Mouse (Mus musculus) left cerebral cortex, adult 2 months (tissue): ENCODE measurements around the gene 1600014C10Rik. TPM values are rescaled to one million over a fixed set of nuclear protein-coding genes. Genes with fewer than 3 reads are reported as not detected.

ENCODE experiments used
- DNase-seq, 2 experiments: peaks; one replicate each; pipeline ENCODE4 v3.0.0; 2021 to 2022; ENCODE audit warnings: low spot score in 2 of 2, mixed read lengths in 1 of 2; ENCODE audit errors: extremely low spot score in 1 of 2
- H3K27ac ChIP-seq: fragments of 200-600 bp; 2 replicates; pipeline ENCODE4 v1.8.1; 2022
- H3K4me3 ChIP-seq: fragments of 200-600 bp; 2 replicates; pipeline ENCODE4 v1.8.1; 2022
- CTCF ChIP-seq: fragments of 200-600 bp; IDR thresholded peaks from 2 replicates; pipeline ENCODE4 v1.8.1; 2022; ENCODE audit warnings: antibody characterized with exemption, mild to moderate bottlenecking, moderate library complexity
- intact Hi-C: fragments of 180-260 bp; cut with DNase I; formaldehyde crosslinking; loops from one replicate; pipeline ENCODE4 v1.15.1; 2025
- total RNA-seq, 2 experiments: library from RNA; stranded (reverse); gene quantifications; 2 replicates each; pipeline ENCODE4 v1.2.3; 2021

Gene 1600014C10Rik
- total RNA-seq, 2 experiments from 2014 or later: 20.7 to 24.0 TPM

- intact Hi-C loops: loop anchor here (1.0 to 5.0 kb wide), 2 partner anchors 19 to 66 kb away; no protein-coding TSS in a partner anchor
- no peak for TF ChIP-seq CTCF
- peak overlapping the region; percentile 11; the same call in 1 of the 2 replicates for H3K4me3 ChIP-seq
- no peak for DNase-seq
- H3K27ac ChIP-seq: no peak overlapping the region
These were observed 18.3 kb downstream of the 1600014C10Rik start for GRCm38 (mm10) chr7:38201290-38201658.

- DNase-seq: no peak
- Histone ChIP-seq H3K4me3 (no peak overlapping the region), H3K27ac (no peak overlapping the region)
- intact Hi-C loops: loop anchor here (5.0 kb wide), 1 partner anchor 63 kb away; no protein-coding TSS in a partner anchor
- peak; percentile 32 for TF ChIP-seq CTCF
These were observed 21.3 kb downstream of the 1600014C10Rik start for GRCm38 (mm10) chr7:38204314-38204713.

- TF ChIP-seq CTCF: no peak
- intact Hi-C loops: no loop called here
- DNase-seq: no peak
- no peak overlapping the region for H3K4me3 ChIP-seq
- no peak overlapping the region for H3K27ac ChIP-seq
These were observed 22.8 kb downstream of the 1600014C10Rik start for GRCm38 (mm10) chr7:38205801-38206200.

GRCm38 (mm10) chr7:38206564-38206963 lies 23.5 kb downstream of the 1600014C10Rik start:
- Histone ChIP-seq H3K4me3 (no peak overlapping the region), H3K27ac (no peak overlapping the region)
- TF ChIP-seq CTCF: no peak
- no peak for DNase-seq
- intact Hi-C loops: no loop called here

- TF ChIP-seq CTCF: no peak
- intact Hi-C loops: no loop called here
- no peak for DNase-seq
- H3K27ac ChIP-seq: no peak overlapping the region
- no peak overlapping the region for H3K4me3 ChIP-seq
These were observed 26.0 kb downstream of the 1600014C10Rik start for GRCm38 (mm10) chr7:38208969-38209368.

- TF ChIP-seq CTCF: no peak
- intact Hi-C loops: no loop called here
- Histone ChIP-seq H3K4me3 (no peak overlapping the region), H3K27ac (no peak overlapping the region)
- DNase-seq: no peak
These were observed 26.6 kb downstream of the 1600014C10Rik start for GRCm38 (mm10) chr7:38209478-38210152.

GRCm38 (mm10) chr7:38212651-38213062 lies 29.6 kb downstream of the 1600014C10Rik start:
- Histone ChIP-seq H3K4me3 (no peak overlapping the region), H3K27ac (no peak overlapping the region)
- intact Hi-C loops: no loop called here
- no peak for DNase-seq
- no peak for TF ChIP-seq CTCF

- intact Hi-C loops: no loop called here
- no peak for TF ChIP-seq CTCF
- no peak overlapping the region for H3K27ac ChIP-seq
- H3K4me3 ChIP-seq: no peak overlapping the region
- no peak for DNase-seq
These were observed 31.6 kb downstream of the 1600014C10Rik start for GRCm38 (mm10) chr7:38214473-38215214.

- H3K4me3 ChIP-seq: no peak overlapping the region
- no peak overlapping the region for H3K27ac ChIP-seq
- no peak for DNase-seq
- intact Hi-C loops: no loop called here
- TF ChIP-seq CTCF: no peak
These were observed 32.3 kb downstream of the 1600014C10Rik start for GRCm38 (mm10) chr7:38215281-38215680.

GRCm38 (mm10) chr7:38215697-38216096 lies 32.7 kb downstream of the 1600014C10Rik start:
- DNase-seq: no peak
- TF ChIP-seq CTCF: no peak
- Histone ChIP-seq H3K4me3 (no peak overlapping the region), H3K27ac (no peak overlapping the region)
- intact Hi-C loops: no loop called here

- TF ChIP-seq CTCF: no peak
- intact Hi-C loops: no loop called here
- peak; percentile 45 to 55 for DNase-seq
- Histone ChIP-seq H3K4me3 (no peak overlapping the region), H3K27ac (peak overlapping the region; percentile 67)
These were observed 34.6 kb downstream of the 1600014C10Rik start for GRCm38 (mm10) chr7:38217417-38218171.
